Mouse (Mus musculus) cerebellum, adult 11-12 months (tissue): ENCODE data around the gene Tsc2.
"Not testable (repeated sequence)": the region's sequence is repeated elsewhere in the genome, so short reads cannot be mapped to it uniquely, and the experiment has no call there.

Experiments used
- DNase-seq: peaks from one replicate; pipeline ENCODE4 v3.0.0; 2022

The Tsc2 gene

DNA sequence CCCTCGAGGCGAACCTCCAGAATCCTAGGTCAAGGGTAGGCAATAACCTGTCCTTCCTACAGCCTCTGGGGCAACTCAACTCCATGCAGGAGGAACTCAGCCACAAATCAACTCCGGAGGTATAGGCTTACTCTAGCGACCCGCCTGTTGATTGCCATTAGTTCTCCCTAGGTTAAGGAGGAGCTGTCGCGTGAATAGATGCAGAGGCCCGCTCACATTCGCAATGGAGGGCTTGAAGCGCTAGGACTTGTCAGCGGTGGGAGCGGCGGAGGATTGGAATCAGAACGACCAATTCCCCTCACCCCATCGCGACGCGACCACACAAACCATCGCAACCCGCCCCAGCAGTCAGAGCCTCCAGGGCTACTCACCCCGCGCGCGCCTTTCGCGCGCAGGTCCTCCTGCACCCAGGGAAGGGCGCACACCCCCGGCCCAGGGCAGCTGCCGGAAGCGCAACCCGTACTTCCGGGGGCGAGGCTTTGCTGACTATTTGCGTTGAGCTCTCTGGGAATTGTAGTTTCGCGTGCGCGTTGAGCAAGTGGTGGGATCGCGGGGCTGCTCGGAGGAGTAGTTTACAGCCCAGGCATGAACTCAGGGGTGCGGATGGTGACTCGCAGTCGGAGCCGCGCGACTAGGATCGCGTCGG lies at the start of gene Tsc2, which contains the start of gene Nthl1:
TSS of gene Tsc2 (minus strand) at position 464 of the 646 bp plus-strand sequence.
TSS of gene Nthl1 (plus strand) at position 514 of the 646 bp plus-strand sequence.
- peak; percentile 77 for DNase-seq

DNA sequence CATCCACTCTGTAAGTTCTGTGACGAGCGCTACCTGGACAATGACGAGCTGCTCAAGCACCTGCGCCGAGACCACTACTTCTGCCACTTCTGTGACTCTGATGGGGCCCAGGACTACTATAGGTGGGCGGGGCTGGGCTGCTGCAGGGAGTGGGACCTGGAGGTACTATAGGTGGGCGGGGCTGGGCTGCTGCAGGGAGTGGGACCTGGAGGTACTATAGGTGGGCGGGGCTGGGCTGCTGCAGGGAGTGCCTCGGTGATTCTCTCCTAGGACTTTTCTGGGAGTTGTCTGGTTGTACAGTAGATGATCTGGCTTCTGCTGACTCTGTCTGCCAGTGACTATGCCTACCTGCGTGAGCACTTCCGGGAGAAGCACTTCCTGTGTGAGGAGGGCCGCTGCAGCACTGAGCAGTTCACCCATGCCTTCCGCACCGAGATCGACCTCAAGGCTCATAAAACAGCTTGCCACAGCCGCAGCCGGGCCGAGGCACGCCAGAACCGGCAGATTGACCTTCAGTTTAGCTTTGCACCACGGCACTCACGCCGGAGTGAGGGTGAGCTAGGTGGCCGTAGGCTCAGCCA lies 45.2 kb upstream of the Tsc2 start:
- no peak for DNase-seq

DNA sequence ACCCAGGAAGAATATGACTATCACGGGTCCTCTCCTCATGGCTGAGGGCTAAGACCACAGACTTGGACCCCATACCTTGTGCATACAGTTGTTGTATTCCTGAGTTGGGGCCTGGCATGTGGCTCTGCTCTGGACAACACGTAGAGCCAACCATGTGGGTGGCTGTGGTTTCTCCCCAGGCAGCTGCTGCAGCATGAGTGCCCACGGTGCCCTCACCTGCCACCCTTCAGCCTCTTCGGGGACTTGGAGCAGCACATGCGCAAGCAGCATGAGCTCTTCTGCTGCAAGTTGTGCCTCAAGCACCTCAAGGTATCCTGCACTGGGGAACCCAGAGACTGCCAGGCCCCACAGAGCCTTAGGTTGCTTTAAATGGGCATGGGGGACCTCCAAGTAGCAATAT lies 44.4 kb upstream of the Tsc2 start:
- no peak for DNase-seq

DNA sequence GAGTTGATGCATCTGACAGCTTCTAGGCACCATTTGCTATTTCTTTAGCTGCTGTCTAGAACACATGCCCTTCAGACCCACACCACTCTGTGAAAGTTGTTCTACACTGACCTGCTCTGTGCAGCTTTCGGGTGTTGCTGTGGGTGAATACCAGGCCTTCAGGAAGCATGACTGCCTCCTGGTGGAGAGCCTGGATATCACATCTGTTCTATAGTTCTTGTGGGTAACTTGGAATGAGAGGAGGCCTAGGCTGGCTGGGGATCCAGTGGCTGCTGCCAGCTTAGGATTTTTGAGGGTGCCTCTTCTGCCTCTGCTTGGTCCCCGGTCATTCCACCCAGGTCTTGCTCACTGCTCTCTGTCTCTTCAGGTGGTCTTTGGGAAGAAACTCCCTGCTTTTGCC lies 43.8 kb upstream of the Tsc2 start:
- DNase-seq = no peak

DNA sequence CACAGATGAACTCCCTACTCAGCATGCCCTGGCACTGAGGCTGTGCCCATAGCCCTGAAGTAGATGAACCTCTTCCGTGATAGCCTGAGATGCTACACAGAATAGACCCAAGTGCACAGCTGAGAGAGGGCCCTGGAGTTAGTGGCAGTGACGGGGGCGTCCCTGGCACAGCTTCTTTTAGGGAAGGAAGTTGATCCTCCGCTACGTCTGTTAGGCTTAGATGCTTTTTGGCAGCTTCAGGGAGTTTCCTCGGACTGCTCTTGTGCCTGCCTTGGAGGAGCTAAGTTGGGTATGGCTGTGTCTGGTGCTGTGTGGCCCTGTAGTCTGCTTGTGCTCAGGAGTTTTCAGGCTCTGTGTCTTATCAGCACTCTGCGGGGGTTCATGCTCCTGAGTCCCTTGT lies 41.8 kb upstream of the Tsc2 start:
- DNase-seq = no peak

DNA sequence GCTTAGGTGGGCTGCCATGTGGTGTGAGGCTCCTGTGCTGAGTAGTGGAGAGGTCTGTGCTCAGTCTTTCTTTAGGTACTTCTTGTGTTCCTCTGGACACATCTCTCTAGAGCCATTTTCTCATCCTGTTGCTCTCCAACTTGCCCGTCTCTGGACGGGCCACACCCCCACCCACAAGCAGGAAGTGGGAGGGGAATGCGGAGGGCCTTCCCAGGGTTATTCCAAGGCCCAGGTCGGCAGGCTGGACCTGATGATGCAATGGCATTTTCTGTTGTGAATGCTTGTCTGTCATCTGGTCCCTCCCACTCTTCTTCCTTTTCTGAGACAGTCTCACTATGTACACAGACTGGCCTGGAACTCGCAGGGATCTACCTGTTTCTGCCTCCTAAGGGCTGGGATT lies 39.7 kb upstream of the Tsc2 start:
- no peak for DNase-seq

DNA sequence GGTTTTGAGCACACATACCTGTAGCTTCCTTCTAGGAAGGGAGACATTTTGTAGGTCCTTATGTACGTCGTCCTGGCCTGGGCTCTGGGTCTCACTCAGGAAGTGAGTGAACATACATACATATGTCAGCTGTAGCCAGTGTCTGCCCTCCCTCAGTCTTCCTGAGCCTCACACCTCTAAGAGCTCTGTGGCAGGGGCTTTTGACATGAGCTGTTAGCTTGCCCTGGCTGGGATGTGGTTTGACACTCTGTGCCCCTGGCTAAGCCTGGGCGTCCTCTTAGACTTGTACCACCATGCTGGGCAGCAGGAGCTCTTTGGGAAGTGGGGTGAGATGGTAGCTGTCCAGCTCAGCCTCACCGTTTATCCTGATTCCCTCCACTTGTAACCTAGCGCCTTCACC lies 38.9 kb upstream of the Tsc2 start:
- DNase-seq = no peak

DNA sequence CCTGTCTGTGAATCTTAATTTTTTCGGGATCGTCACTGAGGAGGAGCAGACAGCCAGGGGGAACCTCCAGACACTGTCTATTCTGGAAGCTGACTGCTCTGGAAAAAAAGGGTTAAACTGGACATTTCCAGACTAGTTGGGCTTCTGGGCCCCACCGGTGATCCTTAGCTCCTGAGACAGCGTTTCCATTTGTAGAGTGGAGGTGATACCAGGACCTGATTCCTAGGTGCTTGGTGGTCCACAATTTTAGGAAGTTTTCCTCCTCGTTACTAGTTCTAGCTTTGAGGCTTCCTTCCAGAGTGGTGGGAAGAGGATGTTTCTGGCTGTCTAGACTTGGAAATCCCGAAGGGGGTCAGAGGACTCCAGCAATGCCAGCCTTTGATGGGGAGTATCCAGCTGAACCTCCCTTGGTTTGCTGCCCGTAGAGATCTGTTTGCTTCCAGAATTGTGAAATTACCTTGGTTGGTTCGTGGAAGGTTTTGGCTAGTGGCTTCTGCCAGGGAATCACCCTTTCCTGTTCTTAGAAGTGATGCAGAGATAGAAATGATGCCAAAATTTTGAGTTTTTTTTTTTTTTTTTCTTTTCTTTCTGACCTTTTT lies 37.9 kb upstream of the Tsc2 start:
- DNase-seq = no peak

DNA sequence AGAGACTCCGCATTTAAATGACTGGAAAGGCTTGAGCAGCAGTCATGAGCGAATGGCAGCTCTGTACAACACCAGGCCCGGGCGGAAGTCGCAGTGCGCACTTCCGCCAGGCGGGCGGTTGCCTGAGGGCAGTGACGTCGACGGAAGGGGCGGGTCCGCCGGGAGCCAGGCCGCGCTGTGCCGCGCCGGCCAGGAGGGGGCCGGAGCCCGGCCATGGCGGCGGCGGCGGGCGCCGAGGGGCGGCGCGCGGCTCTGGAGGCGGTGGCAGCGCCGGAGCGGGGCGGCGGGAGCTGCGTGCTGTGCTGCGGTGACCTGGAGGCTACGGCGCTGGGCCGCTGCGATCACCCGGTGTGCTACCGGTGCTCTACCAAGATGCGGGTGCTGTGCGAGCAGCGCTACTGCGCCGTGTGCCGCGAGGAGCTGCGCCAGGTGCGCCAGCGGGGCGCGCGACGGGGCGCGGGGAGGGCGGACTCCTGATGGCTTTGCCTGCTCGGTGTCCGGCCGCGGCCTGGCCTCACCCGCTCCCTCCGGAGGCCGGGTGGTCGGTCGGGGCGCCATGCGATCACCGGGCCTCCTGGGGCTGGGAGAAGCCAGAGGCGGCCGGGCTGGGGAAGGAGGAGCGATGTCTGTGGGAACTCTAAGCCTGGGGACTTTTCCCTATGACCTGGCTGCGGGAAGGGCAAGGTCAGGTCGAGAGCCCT lies 37.3 kb upstream of the Tsc2 start, which contains the start of gene Zfp598:
TSS of gene Zfp598 (plus strand) at position 143 of the 701 bp plus-strand sequence.
- peak; percentile 94 for DNase-seq

DNA sequence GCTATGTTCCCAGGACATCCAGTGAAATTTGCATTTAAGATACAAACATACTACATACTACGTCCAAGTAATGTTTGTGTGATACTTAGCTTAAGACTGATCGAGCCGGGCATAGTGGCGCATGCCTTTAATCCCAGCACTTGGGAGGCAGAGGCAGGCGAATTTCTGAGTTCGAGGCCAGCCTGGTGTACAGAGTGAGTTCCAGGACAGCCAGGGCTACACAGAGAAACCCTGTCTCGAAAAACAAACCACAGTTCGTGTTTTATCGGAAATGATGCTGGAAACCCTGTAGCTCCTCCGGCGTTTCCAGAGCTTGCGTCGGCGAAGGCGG lies 36.7 kb upstream of the Tsc2 start:
- DNase-seq = not testable (repeated sequence)

DNA sequence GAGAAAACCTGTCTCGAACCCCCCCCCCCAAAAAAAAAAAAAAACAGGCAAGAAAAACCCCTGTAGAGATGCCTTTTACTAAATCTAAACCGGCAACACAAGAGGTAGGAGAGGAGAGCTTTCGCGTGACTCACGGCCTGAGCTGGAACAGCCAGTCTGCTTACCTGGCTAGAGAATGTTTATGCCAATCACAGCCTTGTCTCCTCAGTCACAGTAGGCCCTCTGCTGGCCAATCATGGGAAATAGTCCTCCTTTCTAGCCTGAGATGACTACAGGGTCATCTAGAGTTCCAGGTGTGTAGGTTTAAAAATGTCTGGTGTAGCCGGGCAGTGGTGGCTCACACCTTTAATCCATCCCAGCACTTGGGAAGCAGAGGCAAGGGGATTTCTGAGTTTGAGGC lies 35.0 kb upstream of the Tsc2 start:
- DNase-seq = peak; percentile 80

DNA sequence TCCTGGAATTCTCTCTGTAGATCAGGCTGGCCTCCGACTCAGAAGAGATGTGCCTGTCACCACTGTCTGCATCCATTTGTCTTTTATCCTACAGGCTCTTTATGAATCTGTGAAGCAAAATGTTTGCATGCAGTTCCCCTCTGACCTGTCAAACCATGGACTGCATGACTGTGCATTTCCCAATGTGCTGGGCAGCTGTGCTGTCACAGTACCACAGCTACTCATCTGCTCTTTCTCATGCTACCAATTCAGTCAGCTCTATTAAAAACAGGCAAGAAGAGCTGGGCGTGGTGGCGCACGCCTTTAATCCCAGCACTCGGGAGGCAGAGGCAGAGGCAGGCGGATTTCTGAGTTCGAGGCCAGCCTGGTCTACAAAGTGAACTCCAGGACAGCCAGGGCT lies 34.6 kb upstream of the Tsc2 start:
- DNase-seq = not testable (repeated sequence)

DNA sequence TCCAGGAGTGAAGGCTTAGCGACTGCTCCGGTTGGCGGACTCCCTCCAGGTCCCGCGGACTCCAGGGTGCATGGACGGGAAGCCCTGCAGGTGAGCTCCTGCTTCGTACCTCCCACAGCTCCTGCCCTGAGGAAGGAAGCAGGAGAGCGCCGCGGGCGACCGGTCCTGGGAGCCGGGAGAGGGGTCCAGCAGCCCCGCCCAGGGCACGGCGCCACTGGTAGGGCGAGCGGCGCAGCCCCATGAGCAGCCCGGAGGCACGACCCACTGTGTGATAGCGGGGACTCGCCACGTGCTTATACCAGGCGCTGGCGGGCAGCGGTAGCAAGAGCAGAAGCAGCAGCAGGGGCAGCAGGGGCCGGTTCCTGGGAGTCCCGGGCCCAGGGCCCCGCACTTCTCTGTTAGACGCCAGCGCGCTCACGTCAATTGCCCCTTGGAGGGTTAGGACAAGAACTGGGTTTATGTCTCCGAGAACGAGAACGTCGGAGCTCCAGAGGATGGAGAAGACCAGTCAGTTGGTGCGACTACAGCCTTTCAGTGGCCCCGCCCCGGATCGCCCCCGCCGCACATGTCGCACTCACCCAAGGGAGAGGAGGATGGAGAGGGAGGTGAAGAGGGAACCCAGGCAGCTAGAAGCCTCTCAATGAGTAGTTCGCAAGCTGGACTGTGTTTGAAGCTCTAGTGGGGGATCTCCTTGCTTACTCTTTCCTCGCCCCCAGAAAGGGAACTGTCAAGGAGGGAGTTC lies 25.8 kb upstream of the Tsc2 start, which contains the start of gene Npw:
TSS of gene Npw (minus strand) at position 441 of the 742 bp plus-strand sequence.
- DNase-seq = no peak

DNA sequence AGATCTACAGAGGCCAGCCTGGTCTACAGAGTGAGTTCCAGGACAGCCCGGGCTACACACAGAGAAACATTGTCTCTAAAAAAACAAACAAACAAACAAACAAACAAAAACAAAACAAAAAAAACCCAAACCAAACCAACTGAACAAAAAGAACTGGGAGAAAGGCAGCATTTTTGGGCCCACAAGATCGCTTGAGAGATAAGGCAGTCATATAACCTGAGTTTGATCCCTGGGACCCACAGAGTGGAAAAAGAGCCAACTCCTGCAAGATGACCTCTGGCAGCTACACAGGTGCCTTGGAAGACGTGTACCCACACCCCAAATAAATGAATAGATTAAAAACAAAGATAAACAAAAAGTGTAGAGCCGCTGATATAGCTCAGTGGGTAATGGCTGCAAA lies 22.5 kb upstream of the Tsc2 start:
- DNase-seq = no peak

DNA sequence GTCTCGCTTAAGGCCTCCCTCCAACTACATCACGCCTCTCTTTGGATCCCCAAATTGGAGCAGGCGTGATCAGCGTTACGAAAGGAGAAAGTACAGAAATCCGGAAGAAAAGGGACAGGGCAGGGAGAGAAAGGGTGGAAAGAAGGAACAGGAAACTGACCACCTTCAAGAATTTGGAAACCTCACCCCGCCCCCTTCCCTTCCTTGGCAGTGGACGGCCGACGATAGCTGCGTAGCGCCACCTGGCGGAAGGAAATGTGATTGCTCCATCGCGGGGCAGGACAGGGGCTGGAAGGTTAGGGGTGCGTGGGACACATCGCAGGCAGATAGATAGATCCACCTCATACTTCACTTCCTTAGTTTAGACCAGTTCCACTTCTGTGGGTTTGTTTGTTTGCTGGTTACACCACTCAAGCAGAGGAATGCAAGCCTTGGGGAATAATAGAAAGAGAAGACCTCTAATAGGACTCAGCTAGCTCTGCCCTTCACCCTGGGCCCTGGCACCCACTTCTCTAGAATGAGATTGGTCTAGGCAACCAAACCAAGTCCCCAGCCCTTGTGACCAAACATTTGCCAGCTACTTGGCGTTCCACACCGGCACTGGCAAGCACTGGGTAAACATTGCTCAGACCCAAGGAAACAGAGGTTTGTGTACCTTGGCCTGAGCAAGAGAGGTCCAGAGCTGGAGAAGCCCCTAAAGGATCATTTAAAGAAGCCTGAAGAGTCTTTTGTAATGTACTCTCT lies 21.7 kb upstream of the Tsc2 start:
- peak; percentile 60 for DNase-seq

DNA sequence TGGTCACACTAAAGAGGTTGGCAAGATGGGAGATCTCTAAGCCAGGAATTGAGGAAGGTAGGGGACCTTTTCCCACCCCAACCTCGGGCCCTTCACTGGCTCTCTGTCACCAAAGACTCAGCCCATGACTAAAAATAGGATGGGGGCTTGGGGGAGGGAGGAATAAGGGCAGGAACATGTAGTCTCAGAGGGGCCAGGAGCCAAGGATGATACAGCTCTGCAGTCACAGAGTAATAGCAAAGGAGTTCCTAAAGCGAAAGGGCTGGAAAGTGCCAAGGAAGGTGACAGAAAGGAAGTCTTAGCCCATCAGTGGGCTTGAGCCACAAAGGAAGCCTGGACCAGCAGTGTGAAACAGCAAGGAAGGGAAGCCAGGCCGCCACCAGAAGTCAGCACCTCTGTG lies 19.4 kb upstream of the Tsc2 start:
- DNase-seq = no peak

DNA sequence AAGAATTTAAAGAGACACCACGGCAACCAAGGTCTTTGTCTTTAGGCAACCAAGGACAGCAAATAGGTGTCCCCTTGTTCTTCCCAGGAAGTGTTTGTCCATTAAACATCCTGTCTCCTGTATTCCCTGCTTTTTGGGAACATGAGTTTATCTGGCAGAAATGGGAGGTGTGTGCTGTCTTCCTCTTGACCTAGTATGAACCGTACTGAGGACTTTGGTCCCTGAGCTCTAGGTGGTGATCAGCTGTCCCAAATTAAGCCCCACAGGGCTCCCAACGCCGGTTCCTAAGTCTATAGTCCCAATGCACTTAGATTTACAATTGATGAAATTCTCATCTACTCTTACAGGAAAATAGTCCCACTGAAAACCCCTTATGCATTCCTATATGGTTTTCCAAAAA lies 18.3 kb upstream of the Tsc2 start:
- DNase-seq = no peak

DNA sequence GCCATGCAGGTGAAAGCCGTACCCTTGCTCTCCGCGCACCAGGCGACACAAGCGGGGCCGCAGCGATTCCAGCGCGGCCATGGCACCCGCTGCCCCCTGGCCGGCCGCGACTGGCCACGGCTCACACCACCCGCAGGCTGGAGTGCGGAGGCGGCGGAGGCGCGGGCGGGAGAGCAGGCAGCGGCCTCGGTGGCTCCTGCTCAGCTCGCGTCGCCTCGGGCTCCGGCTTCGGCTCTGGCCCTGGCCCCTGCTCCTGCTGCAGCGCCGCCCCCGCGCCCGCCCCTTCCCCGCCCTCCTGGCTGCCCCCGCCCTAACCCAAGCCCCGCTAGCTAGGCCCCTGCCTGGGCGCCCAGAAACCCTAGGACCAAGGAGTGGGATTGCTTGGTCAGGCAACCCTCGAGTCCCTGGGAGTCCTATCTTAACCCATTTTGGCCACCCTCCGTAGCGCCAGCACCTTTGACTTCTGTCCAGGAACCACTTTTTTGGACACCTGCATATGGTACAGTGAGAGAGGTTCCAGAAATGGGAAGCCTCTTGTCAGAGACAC lies 17.7 kb upstream of the Tsc2 start, which contains the start of gene Slc9a3r2:
TSS of gene Slc9a3r2 (minus strand) at position 258 of the 547 bp plus-strand sequence.
- DNase-seq = peak; percentile 75

DNA sequence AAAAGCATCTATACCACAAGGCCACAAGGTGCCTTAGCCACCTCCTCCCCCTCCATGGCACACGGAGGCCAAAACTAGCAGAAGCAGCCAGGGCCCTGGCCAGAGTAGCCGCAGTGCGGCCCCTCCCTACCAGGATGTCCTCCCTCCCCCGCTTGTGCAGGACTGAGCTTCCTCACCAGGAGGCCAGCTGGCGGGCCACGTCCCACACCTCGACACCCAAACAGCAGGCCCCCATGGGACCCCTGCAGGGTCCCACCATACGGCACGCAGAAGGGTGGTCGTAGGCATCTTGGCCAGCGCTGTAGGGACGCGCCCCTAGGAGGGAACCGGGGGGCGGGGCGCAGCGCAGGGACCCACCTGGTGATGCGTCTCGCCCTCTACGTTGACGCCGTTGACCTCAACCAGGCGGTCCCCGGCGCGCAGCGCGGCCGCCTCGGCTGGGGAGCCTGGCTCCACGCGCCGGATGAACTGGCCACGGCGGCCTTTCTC lies 17.2 kb upstream of the Tsc2 start:
- DNase-seq = peak; percentile 85

DNA sequence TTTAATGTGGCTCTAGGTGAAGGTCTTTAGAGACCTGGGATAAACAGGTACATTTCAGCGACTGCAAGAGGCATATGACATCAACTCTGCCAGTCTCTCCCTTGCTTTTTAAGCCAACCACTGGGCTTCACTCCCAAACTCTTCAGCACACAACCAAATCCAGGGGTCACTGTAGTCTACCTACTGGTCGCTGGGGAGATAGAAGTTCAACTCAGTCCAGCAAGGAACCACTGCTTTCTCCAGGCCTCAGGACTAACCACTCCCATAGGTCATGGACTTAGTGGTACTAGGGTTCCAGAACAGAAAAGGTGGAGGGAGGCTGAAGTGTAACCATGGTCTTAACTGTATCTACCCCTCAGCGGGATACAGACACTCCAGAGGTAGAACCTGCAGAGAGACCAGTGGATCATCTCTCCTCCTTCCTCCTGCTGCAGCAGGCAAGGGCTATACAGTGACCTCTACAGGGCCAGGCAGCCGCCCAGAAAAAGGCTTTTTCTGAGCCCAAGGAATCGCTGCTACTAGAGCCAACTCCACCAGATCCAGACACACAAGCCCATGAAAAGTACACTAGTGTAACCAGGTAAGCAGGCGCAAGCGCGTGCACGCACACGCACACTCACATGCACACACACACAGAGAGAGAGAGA lies 16.4 kb upstream of the Tsc2 start:
- peak; percentile 68 for DNase-seq

DNA sequence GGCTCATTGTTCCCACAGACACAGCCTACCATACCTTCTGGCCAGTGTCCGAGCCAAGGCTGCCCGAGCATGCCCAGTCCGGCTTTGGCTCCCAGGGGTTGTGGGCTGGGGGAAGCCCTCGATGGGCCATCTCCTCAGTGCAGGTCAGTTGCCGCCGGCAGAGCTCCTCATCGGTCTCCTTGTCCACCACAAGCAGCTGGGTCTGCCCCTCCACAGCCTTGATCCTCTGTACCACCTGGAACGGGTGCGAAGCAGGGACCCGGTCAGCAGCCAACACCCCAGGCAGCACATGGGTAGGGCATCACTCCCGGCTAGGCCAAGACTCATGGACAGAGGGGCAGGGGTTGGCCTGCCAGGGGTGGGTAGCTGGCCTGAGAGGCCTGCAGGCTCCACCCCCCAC lies 15.1 kb upstream of the Tsc2 start:
- peak; percentile 57 for DNase-seq
